Mouse (Mus musculus): ENCODE measurements at regions not wholly inside any gene's neighbourhood (a gene's known extent, or its start where the extent isn't known, plus 50 kb on each side); places are given as distances from the start of the nearest gene placed in this dataset.

DNA sequence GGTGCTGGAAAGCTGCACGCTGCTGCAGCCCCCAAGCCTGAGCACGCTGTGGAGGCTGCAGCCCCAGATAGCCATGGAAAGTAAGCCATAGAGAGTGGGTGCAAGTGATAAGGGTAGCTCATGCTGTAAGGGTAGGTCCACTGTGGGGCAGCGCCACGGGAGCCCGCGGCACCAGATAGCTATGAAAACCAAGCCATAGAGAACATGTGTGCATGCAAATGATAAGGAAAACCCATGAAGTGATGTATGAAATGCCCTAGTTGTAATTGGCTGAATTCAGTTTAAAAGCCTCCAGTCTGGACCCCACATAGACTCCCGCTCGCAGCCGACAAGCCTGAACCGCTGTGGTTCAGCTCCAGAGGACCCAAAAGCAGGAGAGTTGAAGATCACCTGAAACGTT lies 58.8 kb upstream of the L3mbtl3 start:
- DNase-seq (ENCODE audit: low spot score): no peak

DNA sequence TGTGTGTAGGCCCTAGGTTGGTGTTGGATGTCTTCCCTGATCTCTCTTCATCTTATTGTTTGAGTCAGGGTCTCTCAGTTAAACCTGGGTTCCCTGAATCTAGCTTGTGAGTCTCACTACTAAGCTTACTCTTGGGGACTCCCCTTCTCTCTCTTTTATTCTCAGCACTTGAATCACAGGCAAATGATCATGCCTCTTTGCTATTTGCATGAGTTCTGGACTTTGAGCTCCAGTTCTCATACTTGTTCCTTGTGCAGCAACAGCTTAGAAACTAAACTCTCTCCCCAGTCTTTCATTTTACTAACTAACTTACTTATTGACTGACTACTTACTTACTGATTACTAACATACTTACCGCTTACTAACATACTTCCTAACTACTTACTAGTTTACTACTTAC lies 64.9 kb upstream of the L3mbtl3 start:
- DNase-seq (ENCODE audit: low spot score): no peak

DNA sequence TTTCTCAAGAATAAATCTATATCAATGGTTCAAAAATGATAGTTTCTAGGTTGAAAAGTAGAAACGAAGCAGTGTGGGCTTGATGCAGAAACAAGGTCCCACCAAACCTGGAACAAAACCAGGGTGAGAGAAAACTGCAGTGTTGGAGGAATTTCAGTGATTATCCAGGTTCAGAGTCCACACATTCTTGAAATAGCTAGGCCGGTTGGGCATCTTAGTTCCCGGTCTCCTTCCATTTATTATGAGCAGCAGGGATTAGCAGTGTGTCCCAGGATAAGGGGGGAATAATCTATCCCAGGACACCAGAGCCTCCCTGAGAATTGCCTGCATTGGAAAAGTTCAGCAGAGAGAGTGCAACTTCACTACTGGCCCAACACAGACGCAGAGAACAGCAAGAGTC lies 108.5 kb upstream of the L3mbtl3 start:
- DNase-seq (ENCODE audit: low spot score): no peak

GRCm38 (mm10) chr10:26491351-26491750 lies 115.6 kb upstream of the L3mbtl3 start:
- no peak for DNase-seq (ENCODE audit: low spot score)

- no peak for DNase-seq (ENCODE audit: low spot score)
Observed at GRCm38 (mm10) chr10:26492146-26492545, 116.4 kb upstream of the L3mbtl3 start.

DNA sequence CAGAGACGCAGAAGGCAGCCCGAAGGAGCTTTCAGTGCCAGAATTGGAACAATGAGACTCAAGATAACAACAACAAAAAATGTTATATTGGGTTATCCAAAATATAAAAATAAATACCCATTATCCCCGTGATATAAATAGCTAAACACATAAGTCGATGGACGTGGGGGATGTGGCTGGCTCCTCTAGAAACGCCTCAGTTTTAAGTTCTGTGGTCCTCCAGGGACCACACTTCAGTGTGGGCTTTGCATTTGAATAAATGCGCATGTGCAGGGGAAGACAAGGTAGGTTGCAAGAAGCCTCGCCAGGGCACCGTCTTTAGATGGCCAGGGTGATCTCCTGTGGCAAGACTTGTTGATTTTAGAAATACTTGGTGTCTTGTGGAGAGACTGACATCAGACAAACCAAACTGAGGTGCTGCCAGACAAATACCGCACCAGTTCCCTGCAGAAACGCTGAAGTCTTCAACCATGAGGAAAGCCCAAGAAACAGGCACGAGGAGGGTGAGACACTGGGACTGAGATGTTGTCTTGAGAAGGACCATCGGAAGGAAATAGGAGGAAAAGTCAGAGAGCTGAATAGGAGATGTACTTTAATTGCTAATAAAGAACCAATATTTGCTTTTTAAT lies 117.2 kb upstream of the L3mbtl3 start:
- no peak for DNase-seq (ENCODE audit: low spot score)

GRCm38 (mm10) chr10:26493801-26494200 lies 118.0 kb upstream of the L3mbtl3 start:
- DNase-seq (ENCODE audit: low spot score): no peak

GRCm38 (mm10) chr10:26494380-26494781 lies 118.6 kb upstream of the L3mbtl3 start:
- DNase-seq (ENCODE audit: low spot score): peak; percentile 3

GRCm38 (mm10) chr10:26500265-26500935 lies 124.6 kb upstream of the L3mbtl3 start:
- no peak for DNase-seq (ENCODE audit: low spot score)

DNA sequence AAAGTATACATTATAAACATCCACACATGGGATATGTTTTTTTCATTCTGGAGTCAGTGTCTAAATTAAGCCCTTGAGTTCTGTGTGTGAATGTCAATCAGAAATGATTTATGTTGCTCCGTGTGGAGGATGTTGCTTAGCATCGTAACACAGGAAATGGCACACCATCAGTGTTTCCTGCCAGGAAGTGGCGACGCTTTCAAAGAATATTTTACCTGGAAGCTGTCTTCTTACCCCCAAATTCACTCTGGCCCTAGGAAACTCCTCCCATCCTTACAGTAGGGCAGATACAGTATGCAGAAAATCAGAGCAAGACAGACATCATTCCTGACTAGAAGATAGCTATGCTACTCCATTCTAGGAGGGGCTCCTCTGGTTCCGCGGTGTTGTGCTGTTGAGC lies 145.1 kb upstream of the L3mbtl3 start:
- no peak for DNase-seq (ENCODE audit: low spot score)

DNA sequence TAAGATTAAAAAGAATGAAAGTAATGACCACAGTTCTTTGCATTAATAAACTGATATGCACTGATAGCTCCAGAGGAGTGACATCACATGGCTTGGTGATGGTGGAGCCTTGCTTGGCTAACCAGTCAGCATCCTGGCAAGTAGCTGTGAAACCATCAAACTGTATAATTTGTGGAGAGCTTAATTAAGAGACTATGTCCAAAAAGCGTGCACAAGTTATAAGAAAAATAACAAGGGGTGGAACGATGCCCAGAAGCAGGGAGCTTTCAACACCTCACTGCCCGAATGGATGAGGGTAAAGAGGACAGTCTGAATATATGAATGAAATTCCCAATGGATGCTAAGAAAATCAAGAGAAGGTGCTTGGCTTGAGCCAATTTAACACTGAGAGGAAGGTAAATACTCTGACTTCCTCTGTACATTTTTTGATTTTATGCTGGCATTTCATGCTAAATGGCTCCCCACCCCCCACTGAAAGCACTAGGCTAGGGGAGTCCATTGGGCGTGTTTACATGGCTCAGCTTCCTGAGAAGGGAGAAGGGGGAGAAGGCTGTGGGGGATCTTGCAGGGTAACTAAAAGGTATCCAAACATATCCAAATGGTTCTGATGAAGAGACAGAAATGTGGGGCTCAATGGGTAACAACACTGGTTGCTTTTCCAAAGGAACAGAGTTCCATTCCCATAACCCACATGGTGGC lies 150.2 kb upstream of the L3mbtl3 start:
- no peak for DNase-seq (ENCODE audit: low spot score)

DNA sequence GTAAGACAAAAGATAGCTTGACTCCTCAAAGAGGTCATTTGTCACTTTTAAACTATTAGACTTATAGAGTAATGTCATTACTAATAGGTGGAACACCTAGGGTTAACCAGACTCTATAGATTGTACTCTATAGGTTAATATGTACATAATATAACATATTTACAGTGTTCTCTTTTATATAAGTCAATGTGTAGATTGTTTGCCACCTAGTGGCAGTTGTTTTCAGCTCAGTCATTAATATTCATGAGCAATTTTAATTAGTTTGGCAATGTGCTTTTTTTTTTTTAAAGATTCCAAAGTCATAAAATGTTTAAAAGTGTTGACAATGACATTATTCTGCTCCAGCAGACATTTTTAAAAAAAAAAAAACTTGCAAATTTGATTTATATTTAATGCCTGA lies 164.4 kb upstream of the L3mbtl3 start:
- DNase-seq (ENCODE audit: low spot score): no peak

DNA sequence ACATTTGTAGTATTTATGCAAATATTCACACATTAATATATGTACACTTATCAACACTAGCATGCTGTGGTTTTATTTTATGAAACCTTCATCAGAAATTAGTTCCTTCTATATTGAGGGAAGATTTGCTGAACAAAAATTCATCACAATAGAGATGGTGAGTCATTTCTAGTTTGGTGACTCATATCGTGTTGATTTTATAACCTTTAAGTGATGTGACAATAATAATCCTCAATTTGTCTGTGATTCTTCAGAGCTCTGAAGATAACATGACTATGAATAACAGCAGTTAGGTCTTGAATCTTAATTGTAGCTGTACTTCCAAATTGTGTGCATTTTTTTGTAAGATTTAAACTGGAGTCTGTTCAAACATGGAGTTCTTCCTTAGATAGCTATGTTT lies 168.3 kb upstream of the L3mbtl3 start:
- no peak for DNase-seq (ENCODE audit: low spot score)

- no peak for DNase-seq (ENCODE audit: low spot score)
Observed at GRCm38 (mm10) chr10:26544796-26545195, 169.0 kb upstream of the L3mbtl3 start.

GRCm38 (mm10) chr10:26556246-26556645 lies 180.5 kb upstream of the L3mbtl3 start:
- no peak for DNase-seq (ENCODE audit: low spot score)

GRCm38 (mm10) chr10:26558118-26558517 lies 182.3 kb upstream of the L3mbtl3 start:
- DNase-seq (ENCODE audit: low spot score): no peak

DNA sequence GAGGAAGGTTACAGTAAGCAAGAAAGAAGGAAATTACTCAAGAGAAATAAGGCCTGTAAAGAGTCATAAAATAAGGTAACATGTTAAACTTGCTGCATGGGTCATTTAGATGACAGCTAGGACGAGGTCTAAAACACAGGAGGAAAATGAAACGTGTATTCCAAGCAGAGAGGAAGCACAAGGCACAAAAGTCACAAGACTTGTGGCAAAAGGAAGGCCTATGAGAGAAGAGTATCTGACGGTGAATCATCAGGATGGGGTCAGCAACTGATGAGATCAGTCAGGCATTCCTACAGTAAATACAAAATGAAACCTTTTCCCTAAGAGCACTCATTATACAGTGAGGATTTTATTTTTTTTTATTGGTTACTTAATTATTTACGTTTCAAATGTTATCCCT lies 183.6 kb upstream of the L3mbtl3 start:
- no peak for DNase-seq (ENCODE audit: low spot score)

GRCm38 (mm10) chr10:26560456-26560855 lies 184.7 kb upstream of the L3mbtl3 start:
- no peak for DNase-seq (ENCODE audit: low spot score)

GRCm38 (mm10) chr10:26564462-26564861 lies 188.7 kb upstream of the L3mbtl3 start:
- no peak for DNase-seq (ENCODE audit: low spot score)

DNA sequence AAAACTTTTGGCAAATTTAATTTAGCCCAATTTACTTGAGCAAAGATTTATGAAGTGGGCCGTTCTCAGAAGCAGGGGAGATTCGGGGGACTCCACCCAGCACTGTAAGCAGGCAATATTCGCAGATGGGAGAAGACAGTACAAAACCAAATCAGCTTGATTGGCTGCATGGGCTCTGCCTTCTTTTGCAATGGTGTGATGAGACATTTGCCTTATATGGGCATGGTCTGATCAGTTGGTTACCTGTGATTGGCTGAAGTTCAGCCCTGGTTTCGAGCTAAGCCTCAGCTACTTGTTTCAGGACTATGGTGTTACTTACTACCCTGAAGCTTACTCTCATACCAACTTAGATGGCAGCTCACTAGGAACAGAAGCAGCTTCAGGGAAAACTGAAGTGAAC lies 185.6 kb upstream of the Arhgap18 start:
- DNase-seq (ENCODE audit: low spot score): no peak

DNA sequence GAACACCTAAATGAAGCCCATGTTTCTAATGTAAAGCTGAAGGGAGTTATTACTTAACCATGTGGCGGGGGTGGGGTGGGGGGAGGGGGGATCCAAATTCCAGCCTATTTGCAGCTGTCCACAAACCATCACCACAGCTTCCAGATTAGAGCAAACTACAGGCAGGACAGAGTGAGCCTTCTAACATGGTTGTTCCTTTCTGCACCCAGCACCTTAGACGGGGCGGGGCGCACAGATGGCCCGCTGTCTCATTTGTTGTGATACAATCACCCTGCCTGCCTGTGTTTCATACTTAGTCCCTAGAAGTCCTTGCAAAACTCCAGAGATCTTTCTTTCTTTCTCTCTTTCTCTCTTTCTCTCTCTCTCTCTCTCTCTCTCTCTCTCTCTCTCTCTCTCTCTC lies 182.8 kb upstream of the Arhgap18 start:
- no peak for DNase-seq (ENCODE audit: low spot score)

DNA sequence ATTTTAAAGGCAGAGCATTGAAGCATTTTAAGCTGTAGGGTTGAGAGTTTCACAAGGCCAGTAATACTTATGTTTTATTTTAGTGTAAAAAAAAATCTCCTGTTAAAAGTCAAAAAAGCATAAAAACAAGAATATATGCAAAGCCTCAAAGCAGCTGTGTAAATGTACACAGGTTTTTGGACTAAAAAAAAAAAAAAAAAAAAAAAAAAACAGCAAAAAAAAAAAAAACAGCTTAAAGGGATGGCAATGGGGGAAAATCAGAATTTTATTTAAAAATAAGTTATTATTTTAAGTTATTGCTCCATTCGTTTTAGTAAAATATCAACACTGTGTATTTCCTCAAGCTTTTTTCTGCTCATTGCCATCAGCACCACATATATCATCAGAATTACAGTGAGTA lies 181.8 kb upstream of the Arhgap18 start:
- no peak for DNase-seq (ENCODE audit: low spot score)

- no peak for DNase-seq (ENCODE audit: low spot score)
Observed at GRCm38 (mm10) chr10:26576153-26576552, 177.1 kb upstream of the Arhgap18 start.

DNA sequence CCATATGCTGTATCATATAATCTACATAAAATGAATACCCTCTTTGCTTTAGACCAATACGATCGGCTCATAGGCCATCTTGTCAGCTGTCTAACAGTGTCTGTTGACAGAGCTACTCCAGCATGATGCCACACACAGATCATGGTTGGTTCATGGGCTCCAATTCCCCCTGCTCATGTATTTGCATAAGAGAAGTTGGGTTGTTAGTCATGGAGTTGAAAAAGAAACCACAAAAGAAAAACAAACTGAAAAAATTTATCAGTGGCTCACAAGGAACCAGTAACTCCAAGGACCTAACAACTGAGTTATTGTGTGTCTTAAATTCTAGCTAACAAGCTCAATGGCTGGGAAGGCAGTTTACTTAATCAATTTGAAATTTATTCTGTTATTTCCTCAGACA lies 176.1 kb upstream of the Arhgap18 start:
- DNase-seq (ENCODE audit: low spot score): no peak
